Comparison of ENCODE assay signal across 24 mouse cellular contexts in the genomic region with DNA sequence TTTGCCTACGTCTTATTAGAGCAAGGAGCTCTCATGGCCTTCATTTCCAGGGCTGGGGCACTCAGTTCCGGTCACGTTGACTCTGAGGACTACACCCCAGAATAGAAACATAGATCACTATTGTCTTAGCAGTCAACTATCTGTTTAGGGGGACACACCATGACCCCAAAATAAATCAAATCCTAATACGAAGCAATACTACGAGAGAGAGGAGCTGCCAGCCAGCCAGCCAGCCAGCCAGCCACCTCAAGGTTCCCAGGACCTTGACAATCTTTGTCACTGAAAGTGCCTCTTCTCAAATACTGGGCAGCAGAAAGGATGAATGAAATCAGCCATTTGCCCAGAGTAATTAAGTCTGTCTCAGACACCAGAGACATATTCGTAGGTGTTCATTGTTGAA.
DNase-seq lines count a peak whose midpoint lies in the region; ATAC-seq and TF ChIP-seq lines count a peak whose summit lies in the region.
"Had no signal": no experiment of that assay in that cellular context is flagged by ENCODE, and none has a peak within 500 bp of the region (broad histone marks: within the 10 kb centered on the region; RNA-seq: fewer than 3 reads in every experiment).

No protein-coding gene starts in this region.

- H3K27ac ChIP-seq in forebrain, postnatal 0 days (ENCODE audit: low read depth, low read length) = no peak overlapping the region
- H3K27ac ChIP-seq: embryonic facial prominence, embryonic 13.5 days; embryonic facial prominence, embryonic 15.5 days; forebrain, embryonic 10.5 days; forebrain, embryonic 12.5 days; gastrocnemius, adult 2 months had no signal

- peaks cover 8% of the 10 kb centered on the region; the same call in 1 of the 2 replicates for H3K4me1 ChIP-seq in forebrain, postnatal 0 days (ENCODE audit: insufficient read depth)

- no peak overlapping the region for H3K9ac ChIP-seq in forebrain, postnatal 0 days
- H3K9ac ChIP-seq: embryonic facial prominence, embryonic 13.5 days; embryonic facial prominence, embryonic 15.5 days; forebrain, embryonic 12.5 days had no signal

- peak; percentile 68 for DNase-seq in adrenal gland, adult 2 months
- DNase-seq in adrenal gland, adult 18-20 months (ENCODE audit: low spot score in 2 of 2) = no peak
- DNase-seq in adrenal gland, adult 8-10 months = peak; percentile 34
- DNase-seq in adrenal gland, postnatal 10 days = peak; percentile 52
- DNase-seq in adrenal gland, postnatal 25 days = peak; percentile 50
- no peak for DNase-seq in forebrain, postnatal 0 days
- no peak for DNase-seq in left cerebral cortex, postnatal 25 days (ENCODE audit: low spot score in 2 of 2)
- no peak for DNase-seq in frontal cortex, postnatal 14 days (ENCODE audit: low spot score in 2 of 2)
- DNase-seq: cerebellum, adult 11 months; cerebellum, adult 18-20 months; cerebellum, adult 8-10 months; cerebellum, adult 9-11 months; cerebellum, postnatal 14 days; cerebellum, postnatal 36 days; embryo, embryonic 11 days; gastrocnemius, adult 2 months had no signal

- intact Hi-C loops in left cerebral cortex, postnatal 25 days (cut with DNase I) = no loop called here

- H3K9me3 ChIP-seq in forebrain, postnatal 0 days (ENCODE audit: low read length) = no peaks in the 10 kb centered on the region
- H3K9me3 ChIP-seq: embryonic facial prominence, embryonic 13.5 days; embryonic facial prominence, embryonic 15.5 days; forebrain, embryonic 12.5 days had no signal

- no peak overlapping the region for H3K4me2 ChIP-seq in forebrain, postnatal 0 days (ENCODE audit: low read depth)
- H3K4me2 ChIP-seq: embryonic facial prominence, embryonic 13.5 days; embryonic facial prominence, embryonic 15.5 days; forebrain, embryonic 12.5 days had no signal

- 94% methylated on average over 6 of the region's 6 CpGs for WGBS in forebrain, postnatal 0 days

- no peak for ATAC-seq in forebrain, postnatal 0 days
- ATAC-seq: activated CD4-positive, CD25-positive, alpha-beta regulatory T cell, adult 4 months; forebrain, embryonic 14.5 days; forebrain, embryonic 16.5 days had no signal

- H3K27me3 ChIP-seq in forebrain, postnatal 0 days (ENCODE audit: insufficient read depth, low read length) = 0 out of 2 replicates have a peak, but pooled peaks cover under 1% of the 10 kb centered on the region
- H3K27me3 ChIP-seq: embryonic facial prominence, embryonic 13.5 days; embryonic facial prominence, embryonic 15.5 days had no signal

- no peak for TF ChIP-seq CTCF in forebrain, postnatal 0 days (IDR thresholded peaks at IDR 0.05; ENCODE audit: low read depth)

- H3K36me3 ChIP-seq in forebrain, postnatal 0 days (ENCODE audit: insufficient read depth) = no peaks in the 10 kb centered on the region
- H3K36me3 ChIP-seq: embryonic facial prominence, embryonic 13.5 days; embryonic facial prominence, embryonic 15.5 days; forebrain, embryonic 10.5 days; forebrain, embryonic 12.5 days had no signal

- no peak overlapping the region for H3K4me3 ChIP-seq in forebrain, postnatal 0 days (ENCODE audit: low read depth, low read length)
- H3K4me3 ChIP-seq: embryonic facial prominence, embryonic 13.5 days; embryonic facial prominence, embryonic 15.5 days; erythroblast, embryonic 14.5 days; forebrain, embryonic 10.5 days; forebrain, embryonic 12.5 days; gastrocnemius, adult 2 months had no signal

Comparison
In these comparisons a context has a peak if more than half of its experiments do, and no peak if none do; other contexts are left out.
1. DNase-seq: peak in adrenal gland, adult 2 months (single experiment), adrenal gland, adult 8-10 months (single experiment), adrenal gland, postnatal 10 days (single experiment) and adrenal gland, postnatal 25 days (single experiment); none in adrenal gland, adult 18-20 months (0 of 2), forebrain, postnatal 0 days (single experiment), left cerebral cortex, postnatal 25 days (0 of 2) and frontal cortex, postnatal 14 days (0 of 2).